Mouse (Mus musculus) kidney, adult 2 months (tissue): ENCODE measurements around the gene 2310039H08Rik. TPM values are rescaled to one million over a fixed set of nuclear protein-coding genes. Genes with fewer than 3 reads are reported as not detected.

Experiments
- DNase-seq: peaks from one replicate; pipeline ENCODE4 v3.0.0; 2021
- H3K27ac ChIP-seq: fragments of 200-500 bp; 2 replicates; pipeline ENCODE4 v1.5.1; 2012; ENCODE audit warnings: low read depth, low read length, control low read depth, inconsistent platforms; ENCODE audit not compliant: insufficient read depth
- H3K27me3 ChIP-seq: fragments of 200-500 bp; replicated peaks from 2 replicates; pipeline ENCODE4 v1.6.1; 2012; ENCODE audit warnings: mild to moderate bottlenecking, moderate library complexity, low read length, inconsistent platforms; ENCODE audit not compliant: control insufficient read depth, insufficient read depth
- H3K36me3 ChIP-seq: fragments of 200-500 bp; 2 replicates; pipeline ENCODE4 v1.6.1; 2012; ENCODE audit warnings: mild to moderate bottlenecking, moderate library complexity, low read length, inconsistent platforms; ENCODE audit not compliant: control insufficient read depth, insufficient read depth
- H3K4me1 ChIP-seq: fragments of 200-500 bp; 2 replicates; pipeline ENCODE4 v1.6.1; 2011; ENCODE audit warnings: low read length; ENCODE audit not compliant: control insufficient read depth, insufficient read depth
- H3K4me3 ChIP-seq: fragments of 200-500 bp; 2 replicates; pipeline ENCODE4 v1.5.1; 2011; ENCODE audit warnings: mild to moderate bottlenecking, low read depth, low read length, control low read depth; ENCODE audit not compliant: insufficient read depth
- CTCF ChIP-seq: fragments of 200-500 bp; conservative IDR thresholded peaks from 2 replicates; pipeline ENCODE4 v1.5.1; 2011; ENCODE audit warnings: low read depth, mild to moderate bottlenecking, control low read depth, low read length, moderate library complexity, mixed read lengths; ENCODE audit not compliant: insufficient read depth, insufficient read length
- POLR2A ChIP-seq: fragments of 200-500 bp; IDR thresholded peaks from one replicate; pipeline ENCODE4 v1.6.1; 2011; ENCODE audit warnings: low read depth, low read length, control low read depth
- WGBS: fragments of 180-500 bp; shearing (Covaris S2); methylation state at CpG from one replicate; pipeline ENCODE4 v1.1.7; 2018; 5-methylcytosine and 5-hydroxymethylcytosine counted together
- polyA plus RNA-seq: library from polyadenylated mRNA; depleted of rRNA; stranded (reverse); fragments of >200 nt; gene quantifications from 2 replicates; pipeline ENCODE4 v1.2.3, GENCODE M21; 2012

Gene 2310039H08Rik
- polyA plus RNA-seq, 1 experiment, result 131 TPM

DNA sequence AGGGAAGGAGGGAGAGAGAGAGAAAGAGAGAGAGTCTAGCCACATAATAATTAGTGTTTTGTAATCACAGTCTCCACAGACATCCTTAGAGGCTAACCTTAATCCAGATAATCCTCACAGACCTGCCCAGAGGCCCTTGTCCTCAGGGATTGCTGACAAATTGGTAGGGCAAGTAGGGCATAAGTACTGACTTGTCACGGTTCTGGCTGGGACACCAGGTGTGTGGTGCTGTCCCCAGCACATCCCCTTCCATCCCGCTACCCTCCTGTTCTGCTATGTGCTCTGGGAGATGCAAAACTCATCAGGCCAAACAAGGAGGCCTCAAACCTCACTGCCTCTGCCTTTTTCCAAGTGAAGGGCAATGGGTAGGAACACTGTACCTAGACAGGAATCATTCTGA is 26.9 kb upstream of the 2310039H08Rik start:
- no peaks in the 10 kb centered on the region for H3K36me3 ChIP-seq
- 80% methylated on average over 2 of the region's 2 CpGs for WGBS
- no peaks in the 10 kb centered on the region for H3K27me3 ChIP-seq
- no peak overlapping the region for H3K4me3 ChIP-seq
- H3K4me1 ChIP-seq, result no peaks in the 10 kb centered on the region
- no peak for TF ChIP-seq POLR2A
- TF ChIP-seq CTCF, result no peak
- no peak overlapping the region for H3K27ac ChIP-seq
- no peak for DNase-seq

DNA sequence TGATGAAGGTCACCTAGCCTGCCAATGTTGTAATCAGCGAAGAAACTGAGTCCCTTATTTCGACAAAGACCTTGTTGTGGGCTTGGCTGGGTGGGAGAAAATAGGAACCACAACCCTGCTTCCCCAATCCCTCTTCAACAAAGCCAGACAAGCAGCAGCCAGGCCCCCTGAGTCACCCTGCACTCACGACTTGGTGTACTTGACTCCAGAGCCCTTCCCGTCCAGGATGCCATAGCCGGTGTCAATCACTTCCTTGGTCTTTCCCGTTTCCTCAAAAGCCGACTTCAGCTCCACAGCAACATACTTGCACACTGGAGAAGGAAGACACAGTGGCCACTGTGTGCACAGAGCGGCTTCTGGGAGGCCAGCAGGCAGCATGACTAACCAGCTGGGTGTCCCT is 25.2 kb upstream of the 2310039H08Rik start:
- Histone ChIP-seq H3K36me3 (no peaks in the 10 kb centered on the region), H3K27me3 (no peaks in the 10 kb centered on the region), H3K4me3 (no peak overlapping the region), H3K27ac (no peak overlapping the region), H3K4me1 (peaks cover 4% of the 10 kb centered on the region; the same call in 1 of the 2 replicates)
- no peak for DNase-seq
- no peak for TF ChIP-seq CTCF
- no peak for TF ChIP-seq POLR2A
- WGBS, result 78% methylated on average over 8 of the region's 8 CpGs

DNA sequence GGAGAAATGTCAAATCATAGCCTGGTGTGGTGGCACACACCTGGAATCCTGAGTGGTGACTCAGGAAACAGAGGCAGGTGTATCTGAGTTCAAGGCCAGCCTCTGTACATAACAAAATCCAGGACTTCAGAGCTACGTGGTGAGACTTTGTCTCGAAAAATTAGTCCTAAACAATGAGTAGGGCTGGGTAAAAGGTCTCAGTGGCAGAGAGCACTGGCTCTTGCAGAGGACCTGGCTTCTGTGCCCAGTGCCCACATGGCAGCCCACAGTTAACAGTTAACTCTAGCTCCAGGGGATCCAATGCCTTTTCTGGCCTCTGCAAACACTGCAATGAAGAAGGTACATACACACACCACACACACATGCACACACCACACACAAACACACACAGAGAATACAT is 24.6 kb upstream of the 2310039H08Rik start:
- whole genome bisulfite sequencing, result 79% methylated on average over 2 of the region's 2 CpGs
- H3K27me3 ChIP-seq, result no peaks in the 10 kb centered on the region

DNA sequence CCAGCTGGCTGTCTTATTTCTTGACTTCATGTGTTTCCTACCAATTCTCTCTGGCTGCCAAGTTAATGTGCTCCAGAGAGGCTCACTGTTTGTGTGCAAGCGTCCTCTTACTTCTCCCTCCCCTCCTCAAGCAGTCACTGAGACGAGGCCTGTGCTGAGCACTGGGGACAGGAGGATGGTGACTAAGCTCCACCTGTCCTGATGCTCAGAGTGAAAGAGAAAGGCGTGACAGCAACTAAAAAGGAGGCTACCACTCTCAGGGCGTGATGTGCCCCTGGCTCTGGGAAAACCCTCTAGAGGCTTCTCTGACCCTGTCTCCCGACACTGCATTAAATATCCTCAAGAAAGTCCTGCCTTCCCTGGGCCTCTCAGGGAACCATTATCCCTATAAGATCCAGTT is 23.2 kb upstream of the 2310039H08Rik start:
- no peak overlapping the region for H3K27ac ChIP-seq
- H3K4me1 ChIP-seq, result peaks cover 4% of the 10 kb centered on the region; the same call in 1 of the 2 replicates
- H3K27me3 ChIP-seq, result no peaks in the 10 kb centered on the region
- TF ChIP-seq CTCF, result no peak
- TF ChIP-seq POLR2A, result no peak
- H3K36me3 ChIP-seq, result no peaks in the 10 kb centered on the region
- H3K4me3 ChIP-seq, result no peak overlapping the region
- no peak for DNase-seq
- 89% methylated on average over 5 of the region's 5 CpGs for WGBS

More for the DNA sequence above, 24.6 kb upstream of the 2310039H08Rik start:
- Histone ChIP-seq H3K27ac (no peak overlapping the region), H3K4me1 (peaks cover 4% of the 10 kb centered on the region; the same call in 1 of the 2 replicates), H3K4me3 (no peak overlapping the region), H3K36me3 (no peaks in the 10 kb centered on the region)
- TF ChIP-seq CTCF (no peak), POLR2A (no peak)
- peak; percentile 36 for DNase-seq

DNA sequence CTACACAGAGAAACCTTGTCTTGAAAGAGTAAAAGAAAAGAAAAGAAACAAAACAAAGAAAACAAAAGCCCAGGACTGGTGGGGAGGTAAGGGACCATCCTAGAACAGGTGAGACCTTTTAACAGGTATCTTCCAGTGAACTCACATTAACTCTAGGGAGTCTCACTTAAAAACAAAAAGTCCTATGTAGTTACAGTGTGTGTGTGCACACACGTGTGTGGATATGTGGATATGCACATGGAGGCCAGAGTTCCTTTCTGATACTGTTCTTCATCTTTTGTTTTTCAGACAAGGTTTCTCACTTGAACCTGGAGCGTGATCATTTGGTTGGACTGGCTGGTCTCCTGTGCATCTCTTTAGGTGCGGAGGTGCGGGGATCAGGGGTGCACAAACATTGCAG is 21.9 kb upstream of the 2310039H08Rik start:
- H3K4me1 ChIP-seq, result peaks cover 4% of the 10 kb centered on the region; the same call in 1 of the 2 replicates
- no peaks in the 10 kb centered on the region for H3K36me3 ChIP-seq
- DNase-seq, result no peak
- TF ChIP-seq POLR2A (no peak), CTCF (no peak)
- 92% methylated on average over 4 of the region's 4 CpGs for WGBS
- H3K27ac ChIP-seq, result no peak overlapping the region
- H3K27me3 ChIP-seq, result no peaks in the 10 kb centered on the region
- no peak overlapping the region for H3K4me3 ChIP-seq

DNA sequence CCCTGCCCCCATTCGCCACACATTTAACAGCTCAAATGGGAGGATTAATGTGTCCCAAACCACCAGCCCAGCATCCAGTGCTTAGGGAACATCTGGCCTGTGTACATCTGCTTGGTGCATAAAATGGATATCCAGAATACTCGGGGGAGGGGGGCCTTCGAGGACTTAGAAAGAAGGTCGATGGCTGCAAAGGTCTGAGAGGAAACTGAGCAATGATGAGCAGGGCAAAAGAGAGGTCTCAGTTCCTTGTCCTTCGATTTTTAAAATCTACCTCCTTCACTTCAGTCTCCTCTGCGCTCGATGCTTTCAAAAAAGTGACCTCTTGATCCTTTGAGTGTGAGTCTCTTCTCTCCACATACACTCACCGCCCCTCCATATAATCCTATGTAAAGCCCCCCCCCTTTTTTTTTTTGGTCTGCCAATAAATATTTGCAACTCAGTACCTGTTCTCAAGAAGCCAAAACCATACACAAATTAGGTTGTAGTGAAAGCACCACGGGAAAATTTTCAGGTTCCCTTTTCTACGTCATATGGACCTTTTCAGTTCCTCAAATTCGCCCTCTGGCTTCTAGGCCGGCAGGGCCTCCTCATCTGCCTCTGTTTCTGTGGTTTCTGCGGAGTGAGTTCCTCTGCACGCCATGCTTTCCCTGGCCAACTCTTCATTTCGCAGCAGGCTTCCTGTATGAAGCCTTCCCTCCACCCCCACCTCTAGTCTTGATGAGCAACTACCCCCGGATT is 21.2 kb upstream of the 2310039H08Rik start:
- no peak for DNase-seq
- 13% methylated on average over 16 of the region's 16 CpGs for WGBS
- peaks cover 4% of the 10 kb centered on the region; the same call in 1 of the 2 replicates for H3K4me1 ChIP-seq
- H3K27me3 ChIP-seq, result no peaks in the 10 kb centered on the region
- H3K36me3 ChIP-seq, result no peaks in the 10 kb centered on the region
- H3K27ac ChIP-seq, result peak overlapping the region; percentile 53; the same call in 1 of the 2 replicates
- peak overlapping the region; percentile 80 for H3K4me3 ChIP-seq
- TF ChIP-seq CTCF (no peak), POLR2A (no peak)

DNA sequence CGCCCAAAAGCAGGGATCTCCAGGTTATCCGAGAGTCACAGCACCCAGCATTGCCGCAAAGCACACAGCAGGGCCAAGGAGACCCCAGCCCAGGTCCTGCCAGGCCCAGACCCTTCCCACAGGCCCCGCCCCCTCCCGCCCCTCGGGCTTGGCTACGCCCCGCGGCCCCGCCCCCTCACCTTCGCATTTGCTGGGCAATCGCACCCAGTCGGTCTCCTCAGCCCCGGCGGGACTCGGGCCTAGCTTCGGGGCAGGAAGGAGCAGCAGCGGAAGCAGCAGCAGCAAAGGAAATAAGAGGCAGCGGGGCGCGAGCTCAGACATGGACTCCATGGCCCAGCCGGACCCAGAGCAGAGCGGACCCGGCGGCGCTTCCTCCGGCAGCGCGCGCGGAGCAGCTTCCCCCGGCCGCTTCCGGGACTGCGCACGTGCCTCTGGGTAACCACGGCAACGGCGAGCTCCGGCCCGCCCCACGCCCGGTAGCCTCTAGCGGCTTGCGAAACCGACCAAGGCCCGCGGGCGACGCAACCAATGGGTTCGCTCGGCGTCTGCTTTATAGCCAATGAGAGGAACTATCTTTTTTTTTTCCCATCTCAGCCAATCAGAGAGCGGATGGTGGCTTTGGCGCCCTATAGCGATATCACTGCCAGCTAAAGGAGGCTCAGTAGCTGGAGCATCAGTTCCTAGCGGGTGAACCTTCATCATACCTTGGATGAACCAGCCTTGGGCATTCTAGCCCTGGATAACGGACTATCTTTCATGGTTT is 20.5 kb upstream of the 2310039H08Rik start, which contains the start of gene Cnpy3:
Cnpy3 (minus strand) TSS at position 421 of the 763 bp plus-strand sequence.
- no peak for TF ChIP-seq CTCF
- TF ChIP-seq POLR2A, result peak; percentile 42
- H3K36me3 ChIP-seq, result no peaks in the 10 kb centered on the region
- H3K4me3 ChIP-seq, result peak within 1 kb of the TSS; percentile 80
- peak; percentile 99 for DNase-seq
- H3K27ac ChIP-seq, result peak within 1 kb of the TSS; percentile 64; the same call in 1 of the 2 replicates
- H3K4me1 ChIP-seq, result peaks cover 4% of the 10 kb centered on the region; the same call in 1 of the 2 replicates
- no peaks in the 10 kb centered on the region for H3K27me3 ChIP-seq
- under 1% methylated on average over 58 of the region's 58 CpGs for WGBS
